Mouse (Mus musculus): ENCODE measurements around the gene Ipo7.

DNA sequence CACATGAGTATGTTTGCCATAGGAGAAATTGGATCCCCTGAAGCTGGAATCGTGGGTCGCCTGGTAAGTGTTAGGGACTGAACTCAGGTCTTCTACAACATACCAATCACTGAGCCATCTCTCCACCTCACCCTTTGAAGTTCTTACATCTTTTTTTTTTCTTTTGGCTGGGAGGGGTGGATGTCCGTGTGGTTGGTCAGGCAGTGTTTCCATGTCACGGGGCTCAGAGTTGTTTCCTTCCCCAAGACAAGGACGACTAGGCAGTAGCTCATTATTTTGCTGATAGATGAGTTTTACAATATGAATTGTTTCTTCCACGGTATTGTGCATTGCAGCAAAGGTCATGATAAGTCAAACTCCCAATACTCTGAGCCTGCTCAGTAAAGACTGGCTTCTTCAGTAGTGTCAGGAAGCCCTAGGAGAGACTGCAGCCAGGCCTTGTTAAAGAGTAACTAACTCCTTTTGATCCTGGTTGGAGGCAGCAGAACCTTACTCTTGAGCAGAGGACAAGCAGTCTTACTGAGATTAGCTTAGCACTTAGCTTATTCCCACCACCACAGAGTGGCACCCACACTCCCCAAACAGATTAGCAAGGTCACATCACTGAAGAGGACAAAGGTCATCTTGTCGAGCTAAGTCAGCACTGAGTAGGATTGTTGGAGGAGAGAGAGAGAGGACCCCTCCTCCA lies 79.2 kb downstream of the Ipo7 start:
- no peak for TF ChIP-seq CTCF (IDR thresholded peaks at IDR 0.05; ENCODE audit: insufficient read depth, low read length)
- no peak for TF ChIP-seq POLR2A (IDR thresholded peaks at IDR 0.05; ENCODE audit: borderline replicate concordance, extremely low read depth, low read depth, low read length)

Measured in lung, adult 2 months (tissue).